Mouse (Mus musculus) heart, postnatal 0 days (tissue): ENCODE measurements around the gene Il2rb.

Experiments
- CTCF ChIP-seq: IDR thresholded peaks from 2 replicates; pipeline ENCODE4 v1.5.1; 2016; ENCODE audit warnings: antibody characterized with exemption, control low read depth, low read depth
- EP300 ChIP-seq: IDR thresholded peaks from 2 replicates; pipeline ENCODE4 v1.6.1; 2016; ENCODE audit warnings: antibody characterized with exemption, low read depth

- TF ChIP-seq CTCF = no peak
- no peak for TF ChIP-seq EP300
These were observed 57.6 kb downstream of the Il2rb start for GRCm38 (mm10) chr15:78437237-78438017.
